Mouse (Mus musculus) myocyte (in vitro differentiated cells): ENCODE measurements around the gene Gpr4. TPM values are rescaled to one million over a fixed set of nuclear protein-coding genes. Genes with fewer than 3 reads are reported as not detected.
A peak's percentile ranks its signal among the peaks of the same experiment; 100 is the strongest.

Experiments
- H3K27me3 ChIP-seq: one replicate; pipeline ENCODE4 v1.6.1; 2011; ENCODE audit not compliant: control insufficient read depth, insufficient read depth, insufficient read length
- H3K36me3 ChIP-seq: one replicate; pipeline ENCODE4 v1.6.1; 2011; ENCODE audit not compliant: control insufficient read depth, insufficient read depth
- H3K4me2 ChIP-seq: one replicate; pipeline ENCODE4 v1.6.1; 2011; ENCODE audit warnings: low read depth, control low read depth
- H3K4me3 ChIP-seq: one replicate; pipeline ENCODE4 v1.5.1; 2011; ENCODE audit warnings: mild to moderate bottlenecking, control low read depth, moderate library complexity
- H3K79me2 ChIP-seq: one replicate; pipeline ENCODE4 v1.6.1; 2011; ENCODE audit not compliant: control insufficient read depth, insufficient read depth
- H3ac ChIP-seq: one replicate; pipeline ENCODE4 v1.6.1; 2011; ENCODE audit not compliant: control insufficient read depth, insufficient read length
- CEBPB ChIP-seq: IDR thresholded peaks from 2 replicates; pipeline ENCODE4 v1.6.1; 2011; ENCODE audit warnings: mild to moderate bottlenecking, moderate library complexity; ENCODE audit not compliant: poor library complexity, insufficient read depth, severe bottlenecking
- E2F4 ChIP-seq: IDR thresholded peaks from one replicate; pipeline ENCODE4 v1.6.1; 2011; ENCODE audit warnings: mild to moderate bottlenecking, control low read depth, moderate library complexity; ENCODE audit not compliant: insufficient read depth
- MAX ChIP-seq: IDR thresholded peaks from one replicate; pipeline ENCODE4 v1.6.1; 2011; ENCODE audit warnings: low read depth, mild to moderate bottlenecking, control low read depth
- MYOD1 ChIP-seq, 3 experiments: IDR thresholded peaks; one replicate each; pipeline ENCODE4 v1.6.1; 2011; ENCODE audit warnings: control low read depth in 2 of 3, low read depth in 2 of 3, mild to moderate bottlenecking in 2 of 3, moderate library complexity in 1 of 3; ENCODE audit not compliant: insufficient read length in 2 of 3, control insufficient read depth in 1 of 3
- MYOG ChIP-seq, 3 experiments: IDR thresholded peaks; one replicate each; pipeline ENCODE4 v1.6.1; 2011; ENCODE audit warnings: control low read depth in 2 of 3, low read depth in 2 of 3, mild to moderate bottlenecking in 2 of 3; ENCODE audit not compliant: insufficient read length in 2 of 3, control insufficient read depth in 1 of 3, insufficient read depth in 1 of 3
- POLR2A ChIP-seq: IDR thresholded peaks from one replicate; pipeline ENCODE4 v1.6.1; 2011; ENCODE audit warnings: low read depth, mild to moderate bottlenecking, control low read depth, moderate library complexity; ENCODE audit not compliant: insufficient read length
- POLR2AphosphoS2 ChIP-seq: IDR thresholded peaks from one replicate; pipeline ENCODE4 v1.6.1; 2011; ENCODE audit warnings: low read depth, control low read depth; ENCODE audit not compliant: insufficient read length
- REST ChIP-seq: IDR thresholded peaks from one replicate; pipeline ENCODE4 v1.6.1; 2011; ENCODE audit warnings: mild to moderate bottlenecking, control low read depth, moderate library complexity; ENCODE audit not compliant: insufficient read depth, insufficient read length
- SRF ChIP-seq: IDR thresholded peaks from one replicate; pipeline ENCODE4 v1.6.1; 2011; ENCODE audit warnings: low read depth; ENCODE audit not compliant: control insufficient read depth, insufficient read length
- TCF12 ChIP-seq: IDR thresholded peaks from one replicate; pipeline ENCODE4 v1.6.1; 2011; ENCODE audit warnings: mild to moderate bottlenecking, control low read depth; ENCODE audit not compliant: poor library complexity, insufficient read depth, severe bottlenecking
- TCF3 ChIP-seq: IDR thresholded peaks from one replicate; pipeline ENCODE4 v1.6.1; 2011; ENCODE audit warnings: low read depth, control low read depth; ENCODE audit not compliant: insufficient read length
- USF1 ChIP-seq: IDR thresholded peaks from one replicate; pipeline ENCODE4 v1.6.1; 2011; ENCODE audit warnings: low read depth, mild to moderate bottlenecking, control low read depth, moderate library complexity
- polyA plus RNA-seq: library from polyadenylated mRNA; unstranded; fragments of >200 nt; fragmentation: generic; extraction: Trizol; gene quantifications from one replicate; pipeline ENCODE4 v1.2.1, GENCODE M21; 2012; ENCODE audit warnings: missing spikeins

Gene Gpr4
- polyA plus RNA-seq, 1 experiment: 0.10 TPM

- Histone ChIP-seq H3K4me3 (peak overlapping the region; percentile 56), H3K27me3 (no peaks in the 10 kb centered on the region), H3K36me3 (no peaks in the 10 kb centered on the region), H3ac (no peak overlapping the region), H3K4me2 (peak overlapping the region; percentile 96), H3K79me2 (no peaks in the 10 kb centered on the region)
- TF ChIP-seq MYOD1 (IDR thresholded peaks at IDR 0.05; ENCODE audit: control insufficient read depth in 1 of 3, insufficient read length in 2 of 3, low read depth in 2 of 3) (peak in 1 of 3 experiments; percentile 5), POLR2A (no peak), MAX (no peak)
Measured at GRCm38 (mm10) chr7:19180862-19181429, 31.4 kb upstream of the Gpr4 start.

- Histone ChIP-seq H3K36me3 (no peaks in the 10 kb centered on the region), H3ac (no peak overlapping the region), H3K79me2 (no peaks in the 10 kb centered on the region), H3K4me2 (no peak overlapping the region), H3K4me3 (no peak overlapping the region), H3K27me3 (no peaks in the 10 kb centered on the region)
- TF ChIP-seq TCF3 (no peak), TCF12 (no peak), POLR2A (no peak), USF1 (no peak), MYOG (IDR thresholded peaks at IDR 0.05; ENCODE audit: control insufficient read depth in 1 of 3, insufficient read depth in 1 of 3, insufficient read length in 2 of 3, low read depth in 2 of 3) (no peak), POLR2AphosphoS2 (no peak), E2F4 (no peak), SRF (no peak), CEBPB (no peak), MYOD1 (IDR thresholded peaks at IDR 0.05; ENCODE audit: control insufficient read depth in 1 of 3, insufficient read length in 2 of 3, low read depth in 2 of 3) (no peak)
Measured at GRCm38 (mm10) chr7:19184250-19184649, 28.1 kb upstream of the Gpr4 start.

GRCm38 (mm10) chr7:19184758-19185157, 27.6 kb upstream of the Gpr4 start:
- TF ChIP-seq SRF: no peak
- no peak for TF ChIP-seq E2F4
- TF ChIP-seq MYOG (IDR thresholded peaks at IDR 0.05; ENCODE audit: control insufficient read depth in 1 of 3, insufficient read depth in 1 of 3, insufficient read length in 2 of 3, low read depth in 2 of 3): no peak
- no peak for TF ChIP-seq TCF3
- TF ChIP-seq TCF12: no peak
- TF ChIP-seq MYOD1 (IDR thresholded peaks at IDR 0.05; ENCODE audit: control insufficient read depth in 1 of 3, insufficient read length in 2 of 3, low read depth in 2 of 3): no peak
- no peak for TF ChIP-seq POLR2A
- no peak for TF ChIP-seq POLR2AphosphoS2
- TF ChIP-seq MAX: no peak
- TF ChIP-seq CEBPB: no peak
- no peak for TF ChIP-seq USF1
- TF ChIP-seq REST: no peak
- Histone ChIP-seq H3ac (no peak overlapping the region), H3K4me2 (no peak overlapping the region), H3K4me3 (no peak overlapping the region), H3K27me3 (no peaks in the 10 kb centered on the region), H3K79me2 (no peaks in the 10 kb centered on the region), H3K36me3 (no peaks in the 10 kb centered on the region)

- H3K4me3 ChIP-seq: no peak overlapping the region
Measured at GRCm38 (mm10) chr7:19194676-19195075, 17.7 kb upstream of the Gpr4 start.

GRCm38 (mm10) chr7:19196676-19197075, 15.7 kb upstream of the Gpr4 start:
- no peak overlapping the region for H3ac ChIP-seq
- peaks cover 6% of the 10 kb centered on the region for H3K36me3 ChIP-seq
- TF ChIP-seq REST: no peak
- TF ChIP-seq TCF12: no peak
- TF ChIP-seq CEBPB: no peak
- TF ChIP-seq POLR2A: no peak
- TF ChIP-seq POLR2AphosphoS2: no peak
- TF ChIP-seq SRF: no peak
- TF ChIP-seq E2F4: no peak
- no peak for TF ChIP-seq USF1
- TF ChIP-seq MAX: no peak
- no peak for TF ChIP-seq MYOG (IDR thresholded peaks at IDR 0.05; ENCODE audit: control insufficient read depth in 1 of 3, insufficient read depth in 1 of 3, insufficient read length in 2 of 3, low read depth in 2 of 3)
- no peak for TF ChIP-seq MYOD1 (IDR thresholded peaks at IDR 0.05; ENCODE audit: control insufficient read depth in 1 of 3, insufficient read length in 2 of 3, low read depth in 2 of 3)
- TF ChIP-seq TCF3: no peak
- no peak overlapping the region for H3K4me3 ChIP-seq
- H3K27me3 ChIP-seq: no peaks in the 10 kb centered on the region
- no peaks in the 10 kb centered on the region for H3K79me2 ChIP-seq
- H3K4me2 ChIP-seq: no peak overlapping the region

More at GRCm38 (mm10) chr7:19194676-19195075, 17.7 kb upstream of the Gpr4 start:
- Histone ChIP-seq H3K36me3 (peaks cover 6% of the 10 kb centered on the region), H3K4me2 (no peak overlapping the region), H3K79me2 (no peaks in the 10 kb centered on the region), H3ac (no peak overlapping the region), H3K27me3 (no peaks in the 10 kb centered on the region)
- TF ChIP-seq POLR2A: no peak
- no peak for TF ChIP-seq CEBPB
- TF ChIP-seq MAX: no peak
- no peak for TF ChIP-seq REST
- no peak for TF ChIP-seq POLR2AphosphoS2
- TF ChIP-seq TCF12: no peak
- no peak for TF ChIP-seq MYOG (IDR thresholded peaks at IDR 0.05; ENCODE audit: control insufficient read depth in 1 of 3, insufficient read depth in 1 of 3, insufficient read length in 2 of 3, low read depth in 2 of 3)
- TF ChIP-seq SRF: no peak
- no peak for TF ChIP-seq USF1
- no peak for TF ChIP-seq TCF3
- no peak for TF ChIP-seq E2F4
- TF ChIP-seq MYOD1 (IDR thresholded peaks at IDR 0.05; ENCODE audit: control insufficient read depth in 1 of 3, insufficient read length in 2 of 3, low read depth in 2 of 3): no peak
